Mouse (Mus musculus) T-helper 17 cell (primary cell): ENCODE data around the gene 2700081O15Rik.
"Not testable (repeated sequence)": the region's sequence is repeated elsewhere in the genome, so short reads cannot be mapped to it uniquely, and the experiment has no call there.

Source experiments
- in situ Hi-C, 2 experiments: fragments of 300-600 bp; cut with MboI, MseI; formaldehyde crosslinking; loops; 1 replicate in 1 of 2; 2 replicates in 1 of 2; pipeline ENCODE4 v1.15.1; 2025; ENCODE audit warnings: high pct_unique_total_duplicates in 2 of 2

2700081O15Rik gene

GRCm38 (mm10) chr19:7416834-7417735, at the start of gene 2700081O15Rik:
Gene 2700081O15Rik (plus strand): TSS chr19:7417625.
- in situ Hi-C loops, result loop anchor here (5.0 kb wide), 2 partner anchors 35 to 350 kb away; partner anchors contain the start of gene Spindoc (in 1 of the 2)

GRCm38 (mm10) chr19:7369469-7369868, 48.0 kb upstream of the 2700081O15Rik start:
- in situ Hi-C loops, result not testable (repeated sequence)

- in situ Hi-C loops, result no loop called here
Measured at GRCm38 (mm10) chr19:7374491-7374890, 42.9 kb upstream of the 2700081O15Rik start.

- in situ Hi-C loops, result no loop called here
Measured at GRCm38 (mm10) chr19:7377639-7378038, 39.8 kb upstream of the 2700081O15Rik start.

DNA sequence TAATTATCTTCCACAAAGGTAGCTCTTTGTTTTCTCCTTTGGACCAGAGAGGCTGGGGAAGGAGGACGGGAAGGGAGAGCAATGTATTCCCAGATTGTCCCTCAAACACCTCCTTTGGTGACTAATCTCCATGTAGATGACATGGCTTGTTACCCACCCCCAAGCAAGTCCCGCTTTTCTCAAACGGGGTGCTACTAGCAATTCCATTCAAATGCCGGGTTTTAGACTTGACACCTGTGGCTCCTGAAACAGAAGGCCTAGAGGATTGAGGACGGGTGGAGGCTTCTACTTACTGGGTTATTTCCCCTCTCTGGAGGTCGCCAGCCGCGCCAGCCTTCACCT, 35.5 kb upstream of the 2700081O15Rik start:
- in situ Hi-C loops, result loop anchor here (5.0 to 10.0 kb wide), 2 partner anchors 35 to 63 kb away; partner anchors contain the start of gene 2700081O15Rik (in 1 of the 2)

GRCm38 (mm10) chr19:7382248-7382902, 35.0 kb upstream of the 2700081O15Rik start:
- in situ Hi-C loops, result loop anchor here (5.0 to 10.0 kb wide), 2 partner anchors 35 to 62 kb away; partner anchors contain the start of gene 2700081O15Rik (in 1 of the 2)

- in situ Hi-C loops, result loop anchor here (5.0 to 10.0 kb wide), 2 partner anchors 34 to 62 kb away; partner anchors contain the start of gene 2700081O15Rik (in 1 of the 2)
Measured at GRCm38 (mm10) chr19:7382903-7383865, 34.2 kb upstream of the 2700081O15Rik start, which contains the start of gene Spindoc. Gene Spindoc (minus strand): TSS chr19:7382994.

GRCm38 (mm10) chr19:7386042-7386441, 31.4 kb upstream of the 2700081O15Rik start:
- in situ Hi-C loops, result loop anchor here in 1 of 2 experiments (10.0 kb wide), 1 partner anchor 59 kb away; no protein-coding TSS in a partner anchor

DNA sequence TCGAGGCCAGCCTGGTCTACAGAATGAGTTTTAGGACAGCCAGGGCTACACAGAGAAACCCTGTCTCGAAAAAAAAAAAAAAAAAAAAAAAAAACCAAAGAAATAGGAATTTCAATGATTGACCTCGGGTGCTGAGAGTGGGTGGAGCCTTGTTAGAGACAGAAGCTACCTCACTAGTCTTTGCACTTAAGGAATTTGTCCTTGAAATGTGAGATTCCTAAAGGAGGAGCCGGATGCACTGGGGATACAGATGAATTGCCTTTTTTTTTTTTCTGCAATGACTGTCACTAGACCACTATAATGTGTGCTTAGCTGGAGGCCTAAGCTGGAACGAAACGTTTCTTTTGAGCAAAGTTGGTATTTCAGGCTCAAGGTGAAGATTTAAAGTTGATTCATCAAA, 28.9 kb upstream of the 2700081O15Rik start:
- in situ Hi-C loops, result loop anchor here in 1 of 2 experiments (10.0 kb wide), 1 partner anchor 56 kb away; no protein-coding TSS in a partner anchor

- in situ Hi-C loops, result not testable (repeated sequence)
Measured at GRCm38 (mm10) chr19:7396867-7397826, 20.3 kb upstream of the 2700081O15Rik start.

- in situ Hi-C loops, result not testable (repeated sequence)
Measured at GRCm38 (mm10) chr19:7398898-7399297, 18.5 kb upstream of the 2700081O15Rik start.

GRCm38 (mm10) chr19:7400635-7401034, 16.8 kb upstream of the 2700081O15Rik start:
- in situ Hi-C loops, result loop anchor here in 1 of 2 experiments (10.0 kb wide), 2 partner anchors 346 to 674 kb away; partner anchors contain the start of gene Macrod1

DNA sequence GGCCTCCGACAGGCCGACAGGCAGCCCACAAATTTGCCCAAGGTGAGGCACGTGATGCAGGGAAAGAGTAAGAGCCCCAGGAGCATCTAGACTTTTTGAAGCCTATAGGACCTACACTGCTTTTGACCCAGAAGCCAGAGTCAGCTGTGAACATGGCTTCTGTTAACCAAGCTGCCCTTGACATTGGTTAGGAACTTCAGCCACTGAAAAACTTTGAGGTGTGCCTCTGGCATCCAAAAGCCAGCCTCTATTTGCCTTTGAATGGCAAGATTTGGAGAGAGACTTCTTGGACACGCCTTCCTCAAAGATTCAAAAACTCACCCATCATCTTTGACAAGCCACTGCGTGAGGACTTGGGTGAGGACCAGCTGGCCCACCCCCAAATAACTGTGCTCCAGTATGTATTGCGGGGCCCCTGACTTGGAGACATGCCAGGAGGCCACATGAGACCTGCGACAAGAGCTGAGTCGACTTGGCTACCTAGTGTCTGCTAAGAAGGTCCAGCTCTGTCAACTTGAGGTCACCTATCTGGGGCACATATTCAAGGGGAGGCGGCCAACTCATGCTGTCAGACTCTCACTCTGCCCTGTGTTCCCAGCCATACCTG, 12.7 kb upstream of the 2700081O15Rik start:
- in situ Hi-C loops, result loop anchor here in 1 of 2 experiments (5.0 to 10.0 kb wide), 3 partner anchors 52 to 670 kb away; partner anchors contain the start of gene Macrod1

DNA sequence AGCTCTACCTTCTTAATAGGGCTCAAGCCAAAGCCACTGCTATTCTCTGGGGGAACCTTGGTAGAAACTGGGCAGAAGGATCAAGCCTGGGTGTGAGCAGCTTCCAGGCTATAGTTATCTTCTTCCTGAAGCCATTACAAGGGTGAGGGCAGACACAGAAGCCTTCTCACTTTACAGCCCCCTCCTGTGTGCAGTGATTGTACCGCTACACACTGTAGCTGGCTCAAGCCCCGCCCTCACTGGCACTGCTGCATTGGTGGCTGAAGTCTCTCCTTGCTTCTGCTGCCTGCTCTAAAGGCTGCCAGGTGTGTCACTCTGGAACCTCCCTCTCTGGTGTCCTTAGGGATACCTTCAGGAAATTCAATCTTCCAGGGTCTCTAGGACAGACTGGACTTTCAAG, 5.1 kb upstream of the 2700081O15Rik start:
- in situ Hi-C loops, result no loop called here

- in situ Hi-C loops, result loop anchor here (5.0 kb wide), 2 partner anchors 34 to 349 kb away; partner anchors contain the start of gene Spindoc (in 1 of the 2)
Measured at GRCm38 (mm10) chr19:7415916-7416833, 1.2 kb upstream of the 2700081O15Rik start.

DNA sequence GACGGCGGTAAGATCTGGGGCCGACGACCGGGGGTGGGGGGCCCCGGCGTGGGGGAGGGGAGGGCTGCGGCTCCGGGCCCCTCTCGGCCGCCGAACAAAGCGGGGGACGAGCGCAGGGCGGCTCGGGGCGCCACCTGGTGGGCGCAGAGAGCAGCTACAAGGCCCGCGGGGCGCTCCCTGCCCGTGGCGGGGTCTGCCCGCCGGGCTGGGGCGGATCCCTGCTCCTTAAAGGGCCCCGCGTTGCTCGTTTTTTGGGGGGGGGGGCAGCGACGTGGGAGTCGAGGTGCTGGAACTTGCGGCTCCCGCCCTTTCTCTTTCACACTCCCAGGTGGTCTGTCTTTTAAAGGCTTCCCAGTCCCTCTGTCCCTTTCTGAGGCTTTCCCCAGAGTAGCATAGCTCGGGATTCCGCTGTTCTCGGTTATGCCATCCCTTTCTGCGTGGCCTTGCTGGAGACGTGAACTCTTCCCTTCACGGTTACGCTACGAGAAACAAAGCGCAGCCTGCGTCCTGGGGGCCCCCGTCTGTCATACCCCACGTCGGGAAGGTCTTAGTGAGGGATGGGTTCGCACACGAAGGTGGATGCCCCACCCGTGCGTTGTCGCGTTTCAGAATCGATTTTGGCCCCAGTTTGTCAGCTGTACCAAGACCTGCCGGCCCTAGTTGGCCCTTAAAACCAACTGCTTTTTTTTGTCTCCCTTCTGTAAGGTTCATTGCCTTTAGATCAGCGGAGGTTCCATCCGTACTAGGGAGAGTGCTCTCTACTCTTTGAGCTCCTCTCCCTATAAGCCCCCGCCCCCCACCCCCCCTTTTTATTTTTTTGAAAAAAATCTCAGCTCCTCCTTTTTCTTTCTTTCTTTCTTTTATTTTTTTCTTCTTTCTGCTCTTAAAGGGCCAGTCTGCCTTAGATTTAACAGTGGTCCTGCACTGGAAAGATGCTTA, 755 bp downstream of the 2700081O15Rik start:
- in situ Hi-C loops, result loop anchor here (5.0 kb wide), 2 partner anchors 36 to 351 kb away; partner anchors contain the start of gene Spindoc (in 1 of the 2)
